Mouse (Mus musculus) yolk sac, embryonic 10.5 days (tissue): ENCODE measurements around the gene Kxd1.
A peak's percentile ranks its signal among the peaks of the same experiment; 100 is the strongest.

Experiments
- DNase-seq: peaks from one replicate; pipeline ENCODE4 v3.0.0-alpha.2; 2017; ENCODE audit warnings: low spot score

Gene Kxd1

DNA sequence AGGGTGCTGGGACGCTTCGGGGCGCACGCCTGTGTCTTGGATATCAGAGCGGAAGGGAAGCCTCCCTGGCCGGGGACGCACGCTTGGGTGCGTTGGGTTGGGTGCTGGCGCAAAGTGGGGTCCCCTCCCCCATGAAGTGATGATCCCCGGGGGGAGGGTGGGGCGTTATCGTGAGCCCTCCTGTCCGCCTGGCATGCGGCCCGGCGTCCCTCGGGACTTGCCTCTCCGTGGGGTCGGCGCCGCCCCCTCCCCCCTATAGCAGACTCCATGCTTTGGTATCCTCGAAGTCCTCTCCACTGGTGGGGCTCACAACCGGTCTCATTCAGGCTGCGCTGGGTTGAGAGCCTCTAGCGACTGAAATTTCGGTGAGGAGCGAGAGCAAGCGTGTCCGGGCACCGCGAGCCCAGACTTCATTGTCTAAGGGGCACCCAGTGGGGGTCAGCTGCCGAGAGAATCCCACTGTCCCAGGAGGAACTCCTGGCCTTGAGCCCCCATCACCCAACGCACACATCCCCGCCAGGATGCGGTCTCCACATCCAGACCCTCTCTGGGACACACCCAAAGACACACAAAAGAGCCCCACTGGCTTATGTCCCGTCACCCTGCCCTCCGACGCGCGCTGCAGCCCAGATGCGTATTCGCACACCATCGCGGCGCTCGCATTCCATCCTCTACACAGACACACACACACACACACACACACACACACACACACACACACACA lies 33.9 kb downstream of the Kxd1 start:
- no peak for DNase-seq

DNA sequence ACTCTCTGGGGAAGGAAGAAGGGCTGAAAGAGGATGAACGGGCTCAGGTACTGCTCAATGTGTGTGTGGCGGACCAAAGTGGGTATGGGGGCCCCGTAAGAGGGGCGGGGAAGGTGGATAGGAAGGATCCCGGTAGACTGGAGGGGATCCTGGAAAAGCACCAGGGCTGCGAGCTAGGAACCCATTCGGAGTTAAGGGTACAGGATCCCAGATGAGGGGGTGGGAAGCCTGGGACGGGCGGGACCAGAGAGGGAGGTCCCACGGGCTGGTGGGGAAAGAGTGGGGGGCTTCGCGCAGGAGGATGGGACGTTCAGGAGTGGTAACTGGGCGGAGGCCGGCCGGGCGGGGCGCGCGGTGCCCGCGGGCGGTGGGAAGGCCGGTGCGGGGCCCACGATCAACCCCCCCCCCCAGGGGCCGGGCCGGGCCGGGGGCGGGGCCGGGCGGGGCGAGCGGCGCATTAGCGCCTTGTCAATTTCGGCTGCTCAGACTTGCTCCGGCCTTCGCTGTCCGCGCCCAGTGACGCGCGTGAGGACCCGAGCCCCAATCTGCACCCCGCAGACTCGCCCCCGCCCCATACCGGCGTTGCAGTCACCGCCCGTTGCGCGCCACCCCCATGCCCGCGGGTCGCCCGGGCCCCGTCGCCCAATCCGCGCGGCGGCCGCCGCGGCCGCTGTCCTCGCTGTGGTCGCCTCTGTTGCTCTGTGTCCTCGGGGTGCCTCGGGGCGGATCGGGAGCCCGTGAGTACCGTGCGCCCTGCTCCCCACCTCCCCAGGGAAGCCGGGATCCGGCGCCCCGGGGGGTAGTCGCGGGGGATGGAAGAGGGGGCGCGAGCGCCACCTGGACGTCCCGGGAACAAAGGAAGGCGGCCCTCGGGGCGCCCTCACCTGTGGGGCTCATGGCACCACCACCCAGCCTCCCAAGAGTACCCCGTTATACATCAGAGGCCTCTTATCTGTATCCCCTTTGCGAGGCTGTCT lies 34.8 kb downstream of the Kxd1 start, which contains the start of gene Crlf1:
TSS of gene Crlf1 (plus strand) at position 495 of the 977 bp plus-strand sequence.
- no peak for DNase-seq

GRCm38 (mm10) chr8:70490880-70491495 lies 36.8 kb downstream of the Kxd1 start:
- no peak for DNase-seq

GRCm38 (mm10) chr8:70490061-70490879 lies 37.5 kb downstream of the Kxd1 start:
- no peak for DNase-seq

DNA sequence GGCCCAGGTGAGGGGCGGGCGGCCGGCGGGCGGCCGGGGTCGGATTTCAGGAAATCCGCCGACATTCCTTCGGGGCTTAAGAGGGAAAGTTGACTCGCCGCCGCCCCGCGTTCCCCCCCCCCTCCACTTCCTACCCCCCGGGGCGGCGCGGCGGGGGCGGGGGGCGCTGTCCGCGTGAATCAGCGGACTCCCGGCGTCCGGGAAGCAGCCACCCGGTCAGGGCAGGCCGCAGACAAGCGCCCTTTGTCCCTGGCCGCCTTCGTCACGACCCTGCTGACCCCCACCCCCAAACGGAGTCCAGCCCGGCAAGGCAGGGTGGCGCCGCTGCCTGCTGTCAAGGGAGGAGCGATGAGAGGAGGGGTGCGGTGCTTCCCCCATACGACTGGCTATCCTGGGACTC lies 38.2 kb downstream of the Kxd1 start:
- no peak for DNase-seq

GRCm38 (mm10) chr8:70488931-70489470 lies 38.8 kb downstream of the Kxd1 start:
- no peak for DNase-seq

GRCm38 (mm10) chr8:70487993-70488796 lies 39.6 kb downstream of the Kxd1 start:
- peak; percentile 83 for DNase-seq

DNA sequence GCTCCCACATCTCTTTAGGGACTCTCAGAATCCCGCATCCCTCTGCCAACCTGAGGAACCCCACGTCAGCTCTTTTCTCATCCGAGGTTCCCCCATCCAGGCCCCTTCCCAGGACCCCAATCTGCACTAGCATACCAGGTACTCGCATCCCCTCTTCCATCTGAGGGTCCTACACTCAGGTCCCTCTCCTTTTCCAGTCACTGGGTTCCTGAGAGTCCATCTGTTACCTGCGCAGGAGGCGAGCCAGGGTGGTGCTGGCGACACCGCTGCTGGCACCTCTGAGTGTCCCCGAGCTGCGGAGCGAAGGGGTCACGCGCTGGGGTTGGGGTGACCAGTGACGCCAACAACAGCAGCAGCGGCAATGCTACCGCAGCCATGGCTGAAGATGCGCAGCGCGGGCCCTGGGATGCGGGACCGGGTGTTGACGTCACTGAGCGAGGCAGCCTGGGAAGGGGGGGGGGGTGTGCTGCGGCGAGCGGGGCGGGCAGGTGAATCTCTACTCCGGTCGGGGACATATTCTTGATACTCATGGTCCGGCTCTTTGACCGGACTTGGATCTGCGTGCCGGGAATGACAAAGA lies 40.7 kb downstream of the Kxd1 start, which contains the start of gene Tmem59l:
TSS of gene Tmem59l (minus strand) at position 418 of the 580 bp plus-strand sequence.
- DNase-seq: no peak

DNA sequence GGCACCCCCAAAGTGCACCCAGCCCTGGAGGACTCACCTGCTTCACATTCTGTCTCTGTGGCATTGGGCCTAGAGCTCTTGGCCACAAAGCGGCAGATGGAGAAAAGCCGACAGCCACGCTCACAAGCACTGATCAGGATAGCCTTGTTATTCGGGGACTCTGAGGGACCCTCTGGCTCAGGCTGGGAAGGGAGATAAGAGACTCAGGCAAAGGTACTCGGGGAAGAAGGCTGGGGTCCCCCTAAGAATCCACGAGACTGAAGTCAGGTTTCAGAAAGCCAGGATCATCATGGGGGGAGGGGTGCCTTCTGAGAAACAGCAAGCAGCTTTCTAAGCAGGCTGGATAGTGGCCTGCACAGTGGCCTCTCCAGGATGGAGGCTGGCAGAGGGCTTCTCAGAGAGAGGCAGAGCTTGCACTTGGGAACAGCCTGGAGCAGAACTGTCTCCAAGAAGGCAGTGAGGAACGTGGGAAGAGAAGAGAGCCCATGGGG lies 41.5 kb downstream of the Kxd1 start:
- DNase-seq: no peak

- DNase-seq: no peak
These were observed 44.8 kb downstream of the Kxd1 start for GRCm38 (mm10) chr8:70482943-70483342.

GRCm38 (mm10) chr8:70481908-70482307 lies 45.8 kb downstream of the Kxd1 start:
- no peak for DNase-seq

DNA sequence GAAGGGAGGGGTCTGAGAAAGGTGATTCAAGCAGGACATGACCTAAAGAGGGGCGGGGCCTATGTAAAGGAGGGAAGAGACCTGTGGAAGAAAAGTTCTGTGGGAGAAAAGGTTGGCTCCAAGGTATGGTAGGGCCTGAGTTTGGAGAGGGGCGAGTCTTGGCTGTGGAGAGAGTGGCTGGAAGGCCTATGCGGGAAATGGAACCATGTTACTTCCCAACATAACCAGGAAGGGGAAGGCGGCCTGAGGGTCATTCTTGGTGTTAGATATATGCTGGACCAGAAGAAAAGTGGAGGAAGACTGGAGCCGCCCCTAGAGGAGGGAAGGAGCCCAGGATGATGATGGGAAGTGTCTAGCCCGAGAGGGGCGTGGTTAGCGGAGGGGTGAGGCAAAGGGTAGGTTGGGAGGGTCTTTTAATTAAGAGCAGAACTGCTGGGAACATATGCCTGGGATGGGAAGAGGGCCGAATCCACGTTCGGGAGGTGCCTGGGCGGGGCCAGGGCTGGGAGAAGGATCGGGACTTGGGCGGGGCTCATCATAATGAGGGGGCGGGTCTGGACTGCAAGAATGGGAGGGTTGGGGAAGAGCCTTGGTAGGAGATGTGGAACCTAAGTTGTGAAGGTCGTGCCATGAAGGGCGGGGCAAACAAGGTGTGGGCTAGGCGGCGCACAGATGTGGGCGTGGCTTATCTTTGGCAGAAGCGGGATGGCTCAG lies 50.3 kb downstream of the Kxd1 start:
- peak; percentile 76 for DNase-seq

DNA sequence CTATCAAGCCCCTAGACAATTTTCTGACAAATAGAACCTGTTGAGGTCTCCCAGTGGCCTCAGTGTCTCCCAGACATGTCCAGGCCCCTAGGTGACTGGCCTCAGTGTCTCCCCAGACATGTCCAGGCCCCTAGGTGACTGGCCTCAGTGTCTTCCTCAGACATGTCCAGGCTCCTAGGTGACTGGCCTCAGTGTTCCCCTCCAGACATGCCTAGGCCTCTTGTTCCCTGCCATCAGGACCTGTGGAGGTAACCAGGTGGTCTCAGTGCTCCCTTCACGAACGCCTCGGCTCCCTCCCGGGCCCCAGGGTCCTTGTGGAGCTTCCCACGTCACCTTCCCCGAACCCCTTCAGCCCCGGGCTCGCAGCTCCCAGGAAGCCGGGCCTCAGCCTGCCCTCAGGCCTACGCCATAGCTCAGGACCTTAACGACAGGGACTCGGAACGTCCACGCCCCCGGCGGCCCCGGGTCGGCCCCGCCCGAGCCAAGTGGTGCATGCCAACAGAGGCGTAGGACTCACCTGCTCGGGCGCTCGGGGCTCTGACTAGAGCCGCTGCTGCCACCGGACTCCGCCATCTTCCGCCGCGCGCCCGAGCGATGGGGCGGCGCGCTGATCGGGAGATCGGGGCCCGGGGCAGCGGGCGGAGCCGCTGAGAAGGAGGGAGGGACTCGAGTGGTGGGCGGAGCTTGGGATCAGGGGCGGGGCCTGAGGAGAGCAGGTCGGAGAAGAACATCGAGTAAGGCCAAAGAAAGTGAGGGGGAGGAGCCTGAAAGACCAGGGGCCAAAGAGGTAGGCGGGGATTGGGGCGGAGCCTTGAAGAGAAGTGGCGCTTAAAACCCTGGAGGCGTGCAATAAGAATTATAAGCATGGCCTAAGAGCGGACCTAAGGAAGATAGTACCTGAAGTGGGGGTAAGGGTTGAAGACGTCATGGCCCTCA lies 51.2 kb downstream of the Kxd1 start, which contains the start of gene Klhl26:
TSS of gene Klhl26 (minus strand) at position 636 of the 936 bp plus-strand sequence.
- DNase-seq: peak; percentile 99

DNA sequence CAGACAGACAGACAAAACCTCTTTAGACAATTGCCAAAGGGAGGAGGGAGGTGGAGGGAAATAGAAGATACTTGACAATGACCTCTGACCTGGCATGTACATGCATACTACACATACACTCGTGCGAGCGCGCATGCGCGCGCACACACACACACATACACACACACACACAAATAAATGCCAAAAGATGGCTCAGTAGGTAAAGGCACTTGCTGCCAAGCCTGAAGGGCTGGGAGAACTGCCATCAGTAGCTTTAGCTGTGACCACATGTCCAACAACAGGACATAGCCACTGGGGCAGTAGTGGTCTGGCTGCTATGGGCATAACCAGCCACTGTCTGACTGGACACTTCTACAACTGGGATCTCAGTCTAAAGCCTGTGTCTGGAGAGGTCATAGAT lies 55.9 kb downstream of the Kxd1 start:
- no peak for DNase-seq

- DNase-seq: no peak
These were observed 57.8 kb downstream of the Kxd1 start for GRCm38 (mm10) chr8:70469938-70470337.

GRCm38 (mm10) chr8:70469295-70469916 lies 58.4 kb downstream of the Kxd1 start:
- DNase-seq: peak; percentile 60

DNA sequence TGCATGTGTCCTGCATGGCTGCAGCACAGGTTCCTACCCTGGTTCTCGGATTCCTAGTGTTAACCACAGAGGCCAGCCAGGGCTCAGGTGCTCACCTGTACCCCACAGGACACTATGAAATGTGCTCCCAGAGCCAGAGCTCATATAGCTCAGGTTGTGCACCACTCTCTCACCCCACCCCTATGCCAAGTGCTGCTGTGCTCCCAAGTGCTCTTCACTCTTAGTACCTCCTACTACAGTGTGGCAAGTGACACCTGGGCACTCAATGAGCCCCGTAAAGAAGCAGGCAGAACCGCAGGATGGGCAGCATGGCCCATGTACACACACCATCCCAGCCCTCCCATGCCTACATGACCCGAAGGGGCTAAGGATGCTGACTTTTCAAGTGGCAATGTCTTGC lies 59.0 kb downstream of the Kxd1 start:
- no peak for DNase-seq
